Mouse (Mus musculus): Measurements from ENCODE around the gene Pcbp4. TPM values are rescaled to one million over a fixed set of nuclear protein-coding genes. Genes with fewer than 3 reads are reported as not detected.

The Pcbp4 gene
- polyA plus RNA-seq, 1 experiment from 2014 or later = 309 TPM

- Histone ChIP-seq H3K9ac (replicated peaks) (no peak overlapping the region), H3K27ac (no peak overlapping the region), H3K4me3 (replicated peaks) (no peak overlapping the region), H3K27me3 (peaks cover 4% of the 10 kb centered on the region; the same call in 1 of the 2 replicates), H3K4me1 (replicated peaks) (peaks cover 34% of the 10 kb centered on the region), H3K9me3 (no peaks in the 10 kb centered on the region), H3K4me2 (replicated peaks) (no peak overlapping the region), H3K36me3 (peaks cover 28% of the 10 kb centered on the region)
- WGBS = 92% methylated on average over 6 of the region's 6 CpGs
- no peak for ATAC-seq
These were observed 13.6 kb downstream of the Pcbp4 start for GRCm38 (mm10) chr9:106466721-106467120.

- Histone ChIP-seq H3K27ac (no peak overlapping the region), H3K4me1 (replicated peaks) (peaks cover 36% of the 10 kb centered on the region), H3K9ac (replicated peaks) (no peak overlapping the region), H3K4me2 (replicated peaks) (no peak overlapping the region), H3K9me3 (no peaks in the 10 kb centered on the region), H3K36me3 (peaks cover 18% of the 10 kb centered on the region), H3K27me3 (peaks cover 4% of the 10 kb centered on the region; the same call in 1 of the 2 replicates), H3K4me3 (replicated peaks) (no peak overlapping the region)
- ATAC-seq = no peak
- WGBS = 86% methylated on average over 7 of the region's 7 CpGs
These were observed 14.7 kb downstream of the Pcbp4 start for GRCm38 (mm10) chr9:106467746-106468145.

GRCm38 (mm10) chr9:106469317-106469716, 16.2 kb downstream of the Pcbp4 start:
- 75% methylated on average over 6 of the region's 6 CpGs for WGBS
- Histone ChIP-seq H3K36me3 (peaks cover 4% of the 10 kb centered on the region), H3K4me3 (replicated peaks) (no peak overlapping the region), H3K9me3 (no peaks in the 10 kb centered on the region), H3K9ac (replicated peaks) (no peak overlapping the region), H3K27ac (no peak overlapping the region), H3K4me2 (replicated peaks) (no peak overlapping the region), H3K4me1 (replicated peaks) (peaks cover 32% of the 10 kb centered on the region), H3K27me3 (no peaks in the 10 kb centered on the region)
- ATAC-seq = no peak

GRCm38 (mm10) chr9:106469776-106470175, 16.7 kb downstream of the Pcbp4 start:
- Histone ChIP-seq H3K9me3 (no peaks in the 10 kb centered on the region), H3K4me2 (replicated peaks) (no peak overlapping the region), H3K4me3 (replicated peaks) (no peak overlapping the region), H3K27ac (no peak overlapping the region), H3K36me3 (no peaks in the 10 kb centered on the region), H3K4me1 (replicated peaks) (peaks cover 31% of the 10 kb centered on the region), H3K9ac (replicated peaks) (no peak overlapping the region), H3K27me3 (no peaks in the 10 kb centered on the region)
- no peak for ATAC-seq
- WGBS = 74% methylated on average over 9 of the region's 9 CpGs

GRCm38 (mm10) chr9:106470991-106471750, 18.1 kb downstream of the Pcbp4 start:
- WGBS = 67% methylated on average over 14 of the region's 14 CpGs
- H3K36me3 ChIP-seq = no peaks in the 10 kb centered on the region
- ATAC-seq = no peak
- H3K9ac ChIP-seq (replicated peaks) = no peak overlapping the region
- H3K9me3 ChIP-seq = no peaks in the 10 kb centered on the region
- no peak overlapping the region for H3K4me3 ChIP-seq (replicated peaks)
- H3K4me2 ChIP-seq (replicated peaks) = no peak overlapping the region
- H3K4me1 ChIP-seq (replicated peaks) = peaks cover 23% of the 10 kb centered on the region
- H3K27ac ChIP-seq = no peak overlapping the region
- H3K27me3 ChIP-seq = no peaks in the 10 kb centered on the region

- no peak overlapping the region for H3K9ac ChIP-seq (replicated peaks)
- no peaks in the 10 kb centered on the region for H3K9me3 ChIP-seq
- H3K4me3 ChIP-seq (replicated peaks) = no peak overlapping the region
- H3K36me3 ChIP-seq = no peaks in the 10 kb centered on the region
- 11% methylated on average over 5 of the region's 5 CpGs for WGBS
- no peak for ATAC-seq
- no peak overlapping the region for H3K4me2 ChIP-seq (replicated peaks)
- no peaks in the 10 kb centered on the region for H3K27me3 ChIP-seq
- H3K27ac ChIP-seq = no peak overlapping the region
- H3K4me1 ChIP-seq (replicated peaks) = peaks cover 28% of the 10 kb centered on the region
These were observed 18.8 kb downstream of the Pcbp4 start for GRCm38 (mm10) chr9:106471892-106472291.

- Histone ChIP-seq H3K36me3 (no peaks in the 10 kb centered on the region), H3K9ac (replicated peaks) (no peak overlapping the region)
- 76% methylated on average over 4 of the region's 4 CpGs for WGBS
These were observed 19.2 kb downstream of the Pcbp4 start for GRCm38 (mm10) chr9:106472321-106472720.

GRCm38 (mm10) chr9:106473081-106473752, 20.1 kb downstream of the Pcbp4 start:
- no peak for ATAC-seq
- H3K4me1 ChIP-seq (replicated peaks) = peaks cover 37% of the 10 kb centered on the region
- H3K27ac ChIP-seq = no peak overlapping the region
- H3K9ac ChIP-seq (replicated peaks) = no peak overlapping the region
- no peaks in the 10 kb centered on the region for H3K27me3 ChIP-seq
- no peaks in the 10 kb centered on the region for H3K9me3 ChIP-seq
- H3K4me2 ChIP-seq (replicated peaks) = no peak overlapping the region
- H3K4me3 ChIP-seq (replicated peaks) = no peak overlapping the region
- 93% methylated on average over 16 of the region's 16 CpGs for WGBS
- H3K36me3 ChIP-seq = no peaks in the 10 kb centered on the region

More at GRCm38 (mm10) chr9:106472321-106472720, 19.2 kb downstream of the Pcbp4 start:
- Histone ChIP-seq H3K27ac (no peak overlapping the region), H3K27me3 (no peaks in the 10 kb centered on the region), H3K4me1 (replicated peaks) (peaks cover 28% of the 10 kb centered on the region), H3K4me3 (replicated peaks) (no peak overlapping the region), H3K4me2 (replicated peaks) (no peak overlapping the region), H3K9me3 (no peaks in the 10 kb centered on the region)
- ATAC-seq = no peak

- no peak overlapping the region for H3K4me3 ChIP-seq (replicated peaks)
- no peak for ATAC-seq
- H3K36me3 ChIP-seq = no peaks in the 10 kb centered on the region
- 0 out of 2 replicates have a peak overlapping the region, but pooled peaks have one; percentile 32 for H3K9ac ChIP-seq (replicated peaks)
- H3K4me1 ChIP-seq (replicated peaks) = peaks cover 42% of the 10 kb centered on the region
- H3K4me2 ChIP-seq (replicated peaks) = no peak overlapping the region
- no peak overlapping the region for H3K27ac ChIP-seq
- no peaks in the 10 kb centered on the region for H3K9me3 ChIP-seq
- H3K27me3 ChIP-seq = no peaks in the 10 kb centered on the region
- 86% methylated on average over 5 of the region's 5 CpGs for WGBS
These were observed 20.6 kb downstream of the Pcbp4 start for GRCm38 (mm10) chr9:106473753-106474105.

GRCm38 (mm10) chr9:106474456-106474855, 21.4 kb downstream of the Pcbp4 start:
- 6% methylated on average over 6 of the region's 6 CpGs for WGBS
- Histone ChIP-seq H3K27ac (no peak overlapping the region), H3K4me2 (replicated peaks) (no peak overlapping the region), H3K4me1 (replicated peaks) (peaks cover 42% of the 10 kb centered on the region), H3K9ac (replicated peaks) (0 out of 2 replicates have a peak overlapping the region, but pooled peaks have one; percentile 39), H3K36me3 (no peaks in the 10 kb centered on the region), H3K9me3 (no peaks in the 10 kb centered on the region), H3K4me3 (replicated peaks) (no peak overlapping the region), H3K27me3 (no peaks in the 10 kb centered on the region)
- ATAC-seq = peak; percentile 7; the same call in 1 of the 2 replicates

GRCm38 (mm10) chr9:106475046-106475445, 22.0 kb downstream of the Pcbp4 start:
- WGBS = 68% methylated on average over 7 of the region's 7 CpGs
- Histone ChIP-seq H3K4me3 (replicated peaks) (no peak overlapping the region), H3K4me2 (replicated peaks) (no peak overlapping the region), H3K9ac (replicated peaks) (0 out of 2 replicates have a peak overlapping the region, but pooled peaks have one; percentile 39), H3K36me3 (peaks cover under 1% of the 10 kb centered on the region; the same call in 1 of the 2 replicates), H3K27ac (no peak overlapping the region), H3K4me1 (replicated peaks) (peaks cover 42% of the 10 kb centered on the region), H3K27me3 (no peaks in the 10 kb centered on the region), H3K9me3 (no peaks in the 10 kb centered on the region)
- no peak for ATAC-seq

GRCm38 (mm10) chr9:106475663-106476001, 22.5 kb downstream of the Pcbp4 start, which contains the start of gene Rrp9:
Gene Rrp9, plus strand, starts transcription at chr9:106475963.
- ATAC-seq = no peak
- H3K9ac ChIP-seq (replicated peaks) = peak within 1 kb of the TSS; percentile 42; the same call in 1 of the 2 replicates
- peaks cover 6% of the 10 kb centered on the region for H3K36me3 ChIP-seq
- no peaks in the 10 kb centered on the region for H3K27me3 ChIP-seq
- WGBS = 88% methylated on average over 10 of the region's 10 CpGs
- H3K4me3 ChIP-seq (replicated peaks) = no peak within 1 kb of the TSS; the same call in 1 of the 2 replicates
- H3K4me2 ChIP-seq (replicated peaks) = peak within 1 kb of the TSS; percentile 28
- H3K4me1 ChIP-seq (replicated peaks) = peaks cover 42% of the 10 kb centered on the region
- no peaks in the 10 kb centered on the region for H3K9me3 ChIP-seq
- no peak within 1 kb of the TSS for H3K27ac ChIP-seq
